In genomic region chr11:119091598-119091991, GRCm38 (mm10) we compare ENCODE assay signal across 9 mouse cellular contexts. TPM values are rescaled to one million over a fixed set of nuclear protein-coding genes. Genes with fewer than 3 reads are reported as not detected.
DNase-seq lines count a peak whose midpoint lies in the region; ATAC-seq and TF ChIP-seq lines count a peak whose summit lies in the region.
"Had no signal": no experiment of that assay in that cellular context is flagged by ENCODE, and none has a peak within 500 bp of the region (broad histone marks: within the 10 kb centered on the region; RNA-seq: fewer than 3 reads in every experiment).

No protein-coding gene starts in this region.

- H3K27ac ChIP-seq in heart, adult 2 months = no peak overlapping the region; the same call in 1 of the 2 replicates
- H3K27ac ChIP-seq in kidney, adult 2 months (ENCODE audit: insufficient read depth, low read depth, low read length) = peak overlapping the region; percentile 14; the same call in 1 of the 2 replicates
- 0 out of 2 replicates have a peak overlapping the region, but pooled peaks have one; percentile 85 for H3K27ac ChIP-seq in lung, embryonic 15.5 days

- peak; percentile 11; the same call in 1 of the 2 replicates for ATAC-seq in lung, embryonic 15.5 days (ENCODE audit: borderline replicate concordance, extremely low read depth, low FRiP score, low TSS enrichment)
- ATAC-seq in neutrophil, adult 5-6 weeks (ENCODE audit: extremely low read depth, insufficient number of reproducible peaks, low FRiP score, poor library complexity, severe bottlenecking) = peak; percentile 63
- no peak for ATAC-seq in erythroid progenitor cell, adult 5-6 weeks (replicated peaks; ENCODE audit: low FRiP score, poor library complexity, severe bottlenecking)

- H3K4me3 ChIP-seq in heart, adult 2 months = peak overlapping the region; percentile 68
- H3K4me3 ChIP-seq in kidney, adult 2 months (ENCODE audit: insufficient read depth, low read depth, low read length) = no peak overlapping the region
- H3K4me3 ChIP-seq in lung, embryonic 15.5 days = peak overlapping the region; percentile 56; the same call in 1 of the 2 replicates
- H3K4me3 ChIP-seq: erythroblast, embryonic 14.5 days had no signal

- peak overlapping the region; percentile 97 for H3K4me2 ChIP-seq in lung, embryonic 15.5 days

- H3K9me3 ChIP-seq in lung, embryonic 15.5 days = no peaks in the 10 kb centered on the region

- DNase-seq in right cerebral cortex, postnatal 14 days = peak; percentile 47
- no peak for DNase-seq in right cerebral cortex, postnatal 10 days (ENCODE audit: low spot score in 2 of 2)
- DNase-seq in cerebellum, postnatal 10 days = peak; percentile 77 to 83
- DNase-seq in heart, adult 2 months = peak; percentile 58 to 69
- peak; percentile 90 for DNase-seq in kidney, adult 2 months

- TF ChIP-seq POLR2A in heart, adult 2 months (IDR thresholded peaks at IDR 0.05; ENCODE audit: insufficient read depth, low read depth, low read length) = no peak
- no peak for TF ChIP-seq POLR2A in kidney, adult 2 months (IDR thresholded peaks at IDR 0.05; ENCODE audit: low read depth, low read length)

- TF ChIP-seq CTCF in heart, adult 2 months (IDR thresholded peaks at IDR 0.05) = peak; percentile 82
- peak; percentile 81 for TF ChIP-seq CTCF in kidney, adult 2 months (conservative IDR thresholded peaks at IDR 0.05; ENCODE audit: insufficient read depth, insufficient read length, low read depth, low read length)

- intact Hi-C loops in heart, adult 2 months (cut with DNase I) = loop anchor here (2.0 kb wide), 1 partner anchor 33 kb away; no protein-coding TSS in a partner anchor

- 19% methylated on average over 8 of the region's 8 CpGs for WGBS in heart, adult 2 months
- WGBS in kidney, adult 2 months = 15% methylated on average over 8 of the region's 8 CpGs
- WGBS in lung, embryonic 15.5 days = 11% methylated on average over 8 of the region's 8 CpGs

- H3K36me3 ChIP-seq in heart, adult 2 months (ENCODE audit: control insufficient read depth, insufficient read depth, low read length) = no peaks in the 10 kb centered on the region
- no peaks in the 10 kb centered on the region for H3K36me3 ChIP-seq in kidney, adult 2 months (ENCODE audit: control insufficient read depth, insufficient read depth, low read length)
- no peaks in the 10 kb centered on the region for H3K36me3 ChIP-seq in lung, embryonic 15.5 days

- peaks cover 15% of the 10 kb centered on the region for H3K27me3 ChIP-seq in heart, adult 2 months (ENCODE audit: control insufficient read depth, insufficient read depth, low read length)
- no peaks in the 10 kb centered on the region; the same call in 1 of the 2 replicates for H3K27me3 ChIP-seq in kidney, adult 2 months (replicated peaks; ENCODE audit: control insufficient read depth, insufficient read depth, low read length)
- H3K27me3 ChIP-seq in lung, embryonic 15.5 days = peaks cover 38% of the 10 kb centered on the region

- no peaks in the 10 kb centered on the region for H3K79me2 ChIP-seq in heart, adult 2 months (replicated peaks; ENCODE audit: control insufficient read depth, insufficient read depth, low read length)

- H3K9ac ChIP-seq in heart, adult 2 months (ENCODE audit: low read depth, low read length) = no peak overlapping the region
- 0 out of 2 replicates have a peak overlapping the region, but pooled peaks have one; percentile 54 for H3K9ac ChIP-seq in lung, embryonic 15.5 days

- peaks cover 6% of the 10 kb centered on the region for H3K4me1 ChIP-seq in heart, adult 2 months (ENCODE audit: control insufficient read depth, insufficient read depth, low read length)
- H3K4me1 ChIP-seq in kidney, adult 2 months (ENCODE audit: control insufficient read depth, insufficient read depth, low read length) = peaks cover 9% of the 10 kb centered on the region
- peaks cover 51% of the 10 kb centered on the region for H3K4me1 ChIP-seq in lung, embryonic 15.5 days

- TF ChIP-seq EP300 in heart, adult 2 months (IDR thresholded peaks at IDR 0.05; ENCODE audit: insufficient read depth, low read depth, low read length) = no peak

RNA-seq across cellular contexts. Expression of gene Cbx4, which starts 5.6 kb away (rescaled TPM):
- total RNA-seq in heart, adult 2 months (2021) = 10 to 100 TPM in 1 of 2 experiments, 1 to 10 TPM in 1; 8.1 to 12.3 TPM
- polyA plus RNA-seq in heart, adult 2 months (2012; rRNA removed) = 4.7 and 5.4 TPM in 2 replicates
- polyA plus RNA-seq in kidney, adult 2 months (2012; rRNA removed) = 9.3 and 10.6 TPM in 2 replicates
- 13.3 and 14.1 TPM in 2 replicates for polyA plus RNA-seq in lung, embryonic 15.5 days (2015; fragmentation: Nextera tagmentation; extraction: Ambion mirVana)
- 27.6 and 31.0 TPM in 2 replicates for total RNA-seq in neutrophil, adult 5-6 weeks (2017)
- 5.4 and 13.4 TPM in 2 replicates for total RNA-seq in erythroid progenitor cell, adult 5-6 weeks (2015; ENCODE audit: low replicate concordance)
- total RNA-seq in erythroid progenitor cell, adult 5-6 weeks (2017; ENCODE audit: low replicate concordance) = 2.7 and 4.4 TPM in 2 replicates

RNA-seq across cellular contexts. Expression of gene Cbx8, which starts 50.8 kb away (rescaled TPM):
- 1 to 10 TPM; 4.0 to 5.3 TPM for total RNA-seq in heart, adult 2 months (2021)
- polyA plus RNA-seq in heart, adult 2 months (2012; rRNA removed) = 2.0 and 2.7 TPM in 2 replicates
- 2.1 and 2.7 TPM in 2 replicates for polyA plus RNA-seq in kidney, adult 2 months (2012; rRNA removed)
- polyA plus RNA-seq in lung, embryonic 15.5 days (2015; fragmentation: Nextera tagmentation; extraction: Ambion mirVana) = 9.4 and 11.3 TPM in 2 replicates
- total RNA-seq in neutrophil, adult 5-6 weeks (2017) = 2.2 and 4.8 TPM in 2 replicates
- 1.3 TPM in 1 of 2 replicates, not detected in the other for total RNA-seq in erythroid progenitor cell, adult 5-6 weeks (2015; ENCODE audit: low replicate concordance)
- total RNA-seq in erythroid progenitor cell, adult 5-6 weeks (2017; ENCODE audit: low replicate concordance) = 1.0 and 3.3 TPM in 2 replicates

Comparison
In these comparisons a context has a peak if more than half of its experiments do, and no peak if none do; other contexts are left out.
1. DNase-seq: peak in right cerebral cortex, postnatal 14 days (single experiment), cerebellum, postnatal 10 days (2 of 2), heart, adult 2 months (2 of 2) and kidney, adult 2 months (single experiment); none in right cerebral cortex, postnatal 10 days (0 of 2).